Mouse (Mus musculus): ENCODE data around the gene Brd7. TPM values are rescaled to one million over a fixed set of nuclear protein-coding genes. Genes with fewer than 3 reads are reported as not detected.
A peak's percentile ranks its signal among the peaks of the same experiment; 100 is the strongest.

Gene Brd7
- polyA plus RNA-seq, 1 experiment from 2014 or later, result 86.1 TPM

DNA sequence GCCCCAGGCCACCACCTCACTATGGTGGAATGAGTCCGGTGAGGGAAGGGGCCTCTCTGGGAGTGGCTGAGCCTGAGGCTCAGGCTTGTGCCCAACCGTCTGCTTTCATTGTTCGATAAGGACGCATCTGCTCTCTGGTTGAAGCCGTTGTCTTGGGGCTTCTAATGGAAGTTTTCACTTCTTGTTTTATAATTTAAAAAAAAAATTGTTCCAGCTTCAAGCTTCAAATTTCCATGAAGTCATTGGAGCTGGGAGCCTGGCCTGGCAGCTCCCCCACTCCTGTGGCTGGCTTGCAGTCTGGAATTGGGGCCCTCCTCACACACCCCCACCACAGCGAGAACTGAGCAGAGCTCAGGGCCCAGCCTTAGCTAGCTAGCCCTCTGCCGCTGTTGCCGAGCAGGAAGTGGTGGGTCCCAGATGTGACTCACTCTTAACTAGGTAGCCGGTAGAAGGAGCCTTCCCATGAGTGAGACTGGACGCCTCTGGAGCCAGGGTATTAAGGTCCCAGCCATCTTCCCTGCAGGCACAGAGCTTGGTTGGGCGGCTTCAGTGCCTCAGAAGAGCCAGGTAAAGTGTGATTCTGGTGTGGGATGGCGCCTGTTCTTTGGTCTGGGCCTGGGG, 73.3 kb downstream of the Brd7 start:
- H3K4me3 ChIP-seq, result no peak overlapping the region
- 39% methylated on average over 12 of the region's 12 CpGs for WGBS
- no peaks in the 10 kb centered on the region for H3K9me3 ChIP-seq
- ATAC-seq (ENCODE audit: low FRiP score, low read depth), result peak; percentile 59; the same call in 1 of the 2 replicates
- peaks cover 42% of the 10 kb centered on the region for H3K4me1 ChIP-seq
- no peaks in the 10 kb centered on the region for H3K27me3 ChIP-seq
- peak overlapping the region; percentile 40 for H3K4me2 ChIP-seq (replicated peaks)
- H3K9ac ChIP-seq, result peak overlapping the region; percentile 45; the same call in 1 of the 2 replicates
- H3K27ac ChIP-seq, result peak overlapping the region; percentile 92
- H3K36me3 ChIP-seq, result no peaks in the 10 kb centered on the region

DNA sequence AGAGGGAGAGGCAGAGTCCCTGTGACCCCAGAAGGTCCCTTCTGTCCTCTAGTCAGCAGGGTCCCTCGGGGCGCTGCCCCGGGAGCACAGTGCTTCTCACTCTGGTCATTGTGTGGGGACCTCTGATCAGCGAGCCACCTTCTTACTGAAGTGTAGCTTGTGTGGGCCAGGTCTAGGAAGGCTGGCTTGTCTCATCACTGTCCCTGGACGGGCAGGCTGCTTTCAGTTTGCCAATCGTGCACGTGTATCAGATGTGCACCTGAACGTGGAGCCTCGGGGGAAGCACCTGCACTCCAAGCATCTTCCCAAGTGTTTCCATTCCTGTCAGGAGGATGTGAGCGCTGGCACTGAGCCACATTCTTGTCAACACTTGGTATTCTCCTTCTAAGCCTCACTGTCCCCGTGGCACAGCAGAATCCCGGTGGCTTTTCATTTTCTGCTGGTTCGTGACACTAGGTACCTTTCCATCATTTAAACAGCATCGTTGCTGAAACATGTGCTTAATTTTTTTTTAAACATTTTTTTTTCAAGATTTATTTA, 75.5 kb downstream of the Brd7 start:
- no peaks in the 10 kb centered on the region for H3K27me3 ChIP-seq
- ATAC-seq (ENCODE audit: low FRiP score, low read depth), result no peak
- peaks cover 55% of the 10 kb centered on the region for H3K4me1 ChIP-seq
- no peak overlapping the region for H3K4me2 ChIP-seq (replicated peaks)
- H3K9ac ChIP-seq, result no peak overlapping the region
- H3K4me3 ChIP-seq, result no peak overlapping the region
- no peaks in the 10 kb centered on the region for H3K9me3 ChIP-seq
- H3K27ac ChIP-seq, result no peak overlapping the region
- H3K36me3 ChIP-seq, result no peaks in the 10 kb centered on the region
- 83% methylated on average over 14 of the region's 14 CpGs for WGBS

DNA sequence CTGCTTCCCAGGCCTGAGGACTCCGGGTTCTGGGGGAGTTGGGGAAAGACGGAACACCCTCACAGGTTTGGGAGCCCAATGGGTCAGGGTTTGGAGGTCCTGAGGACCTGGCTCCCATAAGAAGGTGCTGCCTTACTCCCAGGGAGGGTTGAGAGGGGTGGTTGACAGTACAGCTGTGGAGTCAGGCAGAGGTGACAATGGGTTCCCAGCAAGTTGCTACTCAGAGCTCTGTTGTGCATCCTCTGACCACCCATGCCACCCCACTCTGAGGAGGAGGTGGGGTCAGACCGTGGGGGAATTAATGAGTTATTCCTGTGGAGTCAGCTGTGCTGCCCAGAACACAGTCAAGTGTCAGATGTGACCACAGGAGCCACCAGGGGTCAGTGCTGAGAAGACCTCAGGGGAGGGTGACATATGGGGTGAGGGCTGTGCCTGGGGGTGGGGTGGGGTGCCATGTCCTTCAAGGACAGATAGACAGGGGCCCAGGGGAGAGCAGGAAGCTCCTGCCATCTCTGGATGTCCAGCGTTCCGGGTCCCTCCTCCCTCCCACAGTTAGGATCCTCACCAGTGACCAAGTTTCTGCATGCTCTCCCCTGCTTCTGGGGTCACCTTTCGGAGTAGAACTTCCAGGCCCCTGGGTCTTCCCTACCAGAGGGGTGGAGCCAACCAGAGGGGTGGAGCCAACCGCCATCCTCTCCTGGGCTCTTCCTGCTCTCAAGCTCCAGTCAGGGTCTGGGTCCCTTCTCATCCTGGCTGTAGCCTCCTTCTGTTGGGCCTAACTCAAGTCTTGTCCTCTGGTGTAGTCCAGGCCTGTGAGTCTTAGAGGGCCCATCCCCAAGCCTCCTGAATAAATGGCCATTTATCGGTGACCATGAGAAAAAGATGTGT, 76.3 kb downstream of the Brd7 start:
- H3K27me3 ChIP-seq, result no peaks in the 10 kb centered on the region
- H3K9me3 ChIP-seq, result no peaks in the 10 kb centered on the region
- no peaks in the 10 kb centered on the region for H3K36me3 ChIP-seq
- 76% methylated on average over 8 of the region's 8 CpGs for WGBS
- H3K4me2 ChIP-seq (replicated peaks), result no peak overlapping the region
- no peak overlapping the region for H3K27ac ChIP-seq
- H3K9ac ChIP-seq, result no peak overlapping the region
- no peak for ATAC-seq (ENCODE audit: low FRiP score, low read depth)
- H3K4me1 ChIP-seq, result peaks cover 55% of the 10 kb centered on the region
- H3K4me3 ChIP-seq, result no peak overlapping the region

DNA sequence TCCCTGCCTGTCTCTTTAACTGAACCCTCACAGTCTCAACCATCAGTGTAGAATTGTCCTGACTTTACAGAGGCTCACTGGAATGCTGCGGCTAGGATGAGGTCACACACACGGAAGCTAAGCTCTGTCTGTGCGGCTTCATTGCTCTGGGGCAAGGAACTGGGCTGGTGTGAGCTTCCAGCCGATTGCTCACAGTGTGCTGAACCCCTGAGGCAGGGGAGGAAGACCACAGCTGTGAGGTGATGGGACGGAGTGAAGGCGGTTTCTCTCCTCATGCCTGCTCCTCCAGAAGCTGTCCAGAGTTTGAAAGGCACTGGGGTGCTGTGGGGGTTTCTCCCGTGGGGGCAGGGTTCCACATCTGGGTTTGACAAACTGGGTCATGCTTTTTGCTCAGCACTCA, 77.3 kb downstream of the Brd7 start:
- H3K4me1 ChIP-seq, result peaks cover 46% of the 10 kb centered on the region
- 28% methylated on average over 7 of the region's 7 CpGs for WGBS
- no peaks in the 10 kb centered on the region for H3K27me3 ChIP-seq
- H3K27ac ChIP-seq, result peak overlapping the region; percentile 52; the same call in 1 of the 2 replicates
- no peaks in the 10 kb centered on the region for H3K36me3 ChIP-seq
- H3K4me2 ChIP-seq (replicated peaks), result no peak overlapping the region
- ATAC-seq (ENCODE audit: low FRiP score, low read depth), result no peak
- H3K9me3 ChIP-seq, result no peaks in the 10 kb centered on the region
- peak overlapping the region; percentile 31; the same call in 1 of the 2 replicates for H3K9ac ChIP-seq
- H3K4me3 ChIP-seq, result no peak overlapping the region

DNA sequence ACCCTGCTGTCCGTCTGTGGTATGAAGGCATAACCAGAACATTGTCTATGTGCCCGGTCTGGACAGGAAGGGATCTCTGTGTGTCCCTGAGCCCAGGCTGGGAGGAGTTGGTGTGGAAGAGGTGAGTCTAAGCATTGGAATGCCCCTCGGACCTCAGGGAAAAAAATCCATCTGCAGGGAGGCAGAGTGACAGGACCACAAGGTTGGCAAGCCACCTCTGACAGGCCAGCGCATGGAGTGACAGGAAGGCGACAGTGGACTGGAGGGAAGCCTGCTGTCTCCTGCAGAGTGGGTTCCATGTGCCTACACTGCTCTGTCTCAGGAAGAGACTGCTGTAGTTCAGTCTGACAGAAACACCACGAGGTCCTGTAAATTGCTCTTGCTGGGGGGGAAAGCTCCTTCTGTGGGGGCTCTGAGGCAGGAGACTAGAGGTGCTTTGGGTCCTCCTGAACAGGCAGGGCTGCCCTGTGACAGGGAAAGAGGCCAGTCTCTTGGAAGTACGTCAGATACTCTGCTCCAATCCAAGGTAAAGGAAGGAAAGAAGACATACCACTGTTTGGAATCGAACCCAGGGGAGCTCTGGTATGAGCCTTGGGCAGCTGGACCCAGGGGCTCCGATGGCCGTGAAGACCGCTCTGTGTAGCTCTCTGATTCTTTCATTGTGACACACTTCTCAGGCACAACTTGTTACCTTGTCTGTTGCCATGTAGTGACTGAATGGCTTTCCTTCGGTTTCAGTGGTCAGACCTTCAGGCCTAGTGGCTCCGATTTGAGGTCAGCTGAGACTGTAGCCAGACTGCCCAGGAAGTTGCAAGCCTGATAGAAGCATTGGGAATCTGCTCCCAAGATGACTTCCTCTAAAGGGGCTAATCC, 78.5 kb downstream of the Brd7 start:
- no peak overlapping the region for H3K4me3 ChIP-seq
- no peaks in the 10 kb centered on the region for H3K9me3 ChIP-seq
- peaks cover 35% of the 10 kb centered on the region for H3K4me1 ChIP-seq
- H3K9ac ChIP-seq, result no peak overlapping the region
- no peaks in the 10 kb centered on the region for H3K36me3 ChIP-seq
- no peak for ATAC-seq (ENCODE audit: low FRiP score, low read depth)
- no peak overlapping the region for H3K4me2 ChIP-seq (replicated peaks)
- H3K27me3 ChIP-seq, result no peaks in the 10 kb centered on the region
- H3K27ac ChIP-seq, result no peak overlapping the region
- WGBS, result 72% methylated on average over 13 of the region's 13 CpGs

DNA sequence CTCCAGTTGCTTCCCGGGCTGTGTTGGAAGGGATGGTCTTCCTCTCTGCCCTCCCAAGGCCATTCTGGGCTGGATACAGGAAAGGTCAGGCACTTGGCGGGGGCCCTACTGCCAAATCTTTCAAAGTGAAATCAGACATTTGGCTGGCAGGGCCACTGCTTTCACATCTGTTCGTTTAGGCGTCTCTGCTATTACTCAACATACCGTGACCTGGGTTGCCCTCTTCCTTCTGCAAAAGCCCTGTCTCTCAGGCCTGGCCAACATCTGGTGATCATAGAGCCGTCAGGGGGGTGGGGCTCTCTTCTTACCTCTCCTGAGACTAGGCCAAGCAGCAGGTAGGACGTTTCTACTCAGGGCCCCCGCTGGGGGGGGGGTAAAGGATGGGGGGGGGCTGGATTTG, 79.3 kb downstream of the Brd7 start:
- no peaks in the 10 kb centered on the region for H3K36me3 ChIP-seq
- WGBS, result 12% methylated on average over 8 of the region's 8 CpGs
- no peak for ATAC-seq (ENCODE audit: low FRiP score, low read depth)

More for the DNA sequence above, 79.3 kb downstream of the Brd7 start:
- Histone ChIP-seq H3K9me3 (no peaks in the 10 kb centered on the region), H3K4me3 (no peak overlapping the region), H3K27ac (no peak overlapping the region), H3K4me2 (replicated peaks) (no peak overlapping the region), H3K27me3 (no peaks in the 10 kb centered on the region), H3K4me1 (peaks cover 27% of the 10 kb centered on the region), H3K9ac (no peak overlapping the region)

Other genes starting within 250 kb of the Brd7 start
- 63.8 and 65.0 TPM in 2 replicates for gene Cnep1r1, start 243.4 kb downstream of the Brd7 start, polyA plus RNA-seq (2015; fragmentation: Nextera tagmentation; extraction: Ambion mirVana)
- 51.3 and 52.0 TPM in 2 replicates for gene Heatr3, start 224.3 kb downstream of the Brd7 start, polyA plus RNA-seq (2015; fragmentation: Nextera tagmentation; extraction: Ambion mirVana)
- 8.5 and 8.7 TPM in 2 replicates for gene Tent4b, start 163.0 kb downstream of the Brd7 start, polyA plus RNA-seq (2015; fragmentation: Nextera tagmentation; extraction: Ambion mirVana)
- 5.1 and 5.5 TPM in 2 replicates for gene Adcy7, start 89.8 kb downstream of the Brd7 start, polyA plus RNA-seq (2015; fragmentation: Nextera tagmentation; extraction: Ambion mirVana)
- gene Nkd1, start 159.2 kb upstream of the Brd7 start, polyA plus RNA-seq (2015; fragmentation: Nextera tagmentation; extraction: Ambion mirVana), result 58.4 and 64.2 TPM in 2 replicates